Mouse (Mus musculus) MEL (cell line): ENCODE results near the gene Nek2. TPM values are rescaled to one million over a fixed set of nuclear protein-coding genes. Genes with fewer than 3 reads are reported as not detected.

Source experiments
- DNase-seq: peaks from one replicate; pipeline ENCODE4 v3.0.0; 2011; ENCODE audit warnings: low read depth, low spot score
- H3K27ac ChIP-seq: 2 replicates; pipeline ENCODE4 v1.5.1; 2012; ENCODE audit warnings: low read depth, mild to moderate bottlenecking, control low read depth, low read length, moderate library complexity; ENCODE audit not compliant: control insufficient read depth
- H3K27me3 ChIP-seq, 2 experiments: fragments of 150-350 bp in 1 of 2; sonication (generic) in 1 of 2; 2 replicates each; pipeline ENCODE4 v1.6.1; 2012; ENCODE audit warnings: low read length in 2 of 2, mild to moderate bottlenecking in 2 of 2, improper control_type of control experiment in 1 of 2, moderate library complexity in 1 of 2; ENCODE audit not compliant: insufficient read depth in 2 of 2, control insufficient read depth in 1 of 2
- H3K36me3 ChIP-seq, 2 experiments: 2 replicates each; pipeline ENCODE4 v1.6.1; 2012 to 2014; ENCODE audit warnings: low read length in 2 of 2, improper control_type of control experiment in 1 of 2, inconsistent platforms in 1 of 2, mild to moderate bottlenecking in 1 of 2; ENCODE audit not compliant: insufficient read depth in 2 of 2, control insufficient read depth in 1 of 2
- H3K4me1 ChIP-seq, 2 experiments: fragments of 150-350 bp in 1 of 2; sonication (generic) in 1 of 2; 2 replicates each; pipeline ENCODE4 v1.6.1; 2012; ENCODE audit warnings: low read length in 2 of 2, improper control_type of control experiment in 1 of 2, mild to moderate bottlenecking in 1 of 2; ENCODE audit not compliant: insufficient read depth in 2 of 2, control insufficient read depth in 1 of 2
- H3K4me3 ChIP-seq, 2 experiments: fragments of 150-350 bp in 1 of 2; sonication (generic) in 1 of 2; 2 replicates each; pipeline ENCODE4 v1.5.1; 2012; ENCODE audit warnings: low read depth in 2 of 2, low read length in 2 of 2, mild to moderate bottlenecking in 2 of 2, moderate library complexity in 2 of 2, control low read depth in 1 of 2, improper control_type of control experiment in 1 of 2; ENCODE audit not compliant: control insufficient read depth in 1 of 2, insufficient read depth in 1 of 2
- H3K79me2 ChIP-seq: 2 replicates; pipeline ENCODE4 v1.6.1; 2012; ENCODE audit warnings: mild to moderate bottlenecking, low read length, moderate library complexity; ENCODE audit not compliant: control insufficient read depth, poor library complexity, insufficient read depth
- H3K9ac ChIP-seq: 2 replicates; pipeline ENCODE4 v1.6.1; 2012; ENCODE audit warnings: low read depth, mild to moderate bottlenecking, control low read depth, low read length, moderate library complexity; ENCODE audit not compliant: control insufficient read depth, poor library complexity, severe bottlenecking
- H3K9me3 ChIP-seq: fragments of 150-350 bp; sonication (generic); replicated peaks from 2 replicates; pipeline ENCODE4 v1.6.1; 2012; ENCODE audit warnings: mild to moderate bottlenecking, low read length, improper control_type of control experiment, moderate library complexity; ENCODE audit not compliant: insufficient read depth
- CHD1 ChIP-seq: IDR thresholded peaks from 2 replicates; pipeline ENCODE4 v1.6.1; 2012; ENCODE audit warnings: low read depth, mild to moderate bottlenecking, inconsistent platforms, low read length, improper control_type of control experiment
- CHD2 ChIP-seq: IDR thresholded peaks from 2 replicates; pipeline ENCODE4 v1.6.1; 2011; ENCODE audit warnings: low read length, improper control_type of control experiment
- CTCF ChIP-seq, 3 experiments: IDR thresholded peaks in 2 of 3; conservative IDR thresholded peaks in 1 of 3; 2 replicates each; pipeline ENCODE4 v1.5.1; 2011 to 2012; ENCODE audit warnings: low read length in 3 of 3, low read depth in 2 of 3, mild to moderate bottlenecking in 2 of 3, improper control_type of control experiment in 1 of 3, inconsistent platforms in 1 of 3, mixed read lengths in 1 of 3, moderate library complexity in 1 of 3; ENCODE audit not compliant: control insufficient read depth in 1 of 3, insufficient read depth in 1 of 3, poor library complexity in 1 of 3, severe bottlenecking in 1 of 3
- ELF1 ChIP-seq: IDR thresholded peaks from 2 replicates; pipeline ENCODE4 v1.6.1; 2014; ENCODE audit warnings: low read depth, mild to moderate bottlenecking, inconsistent platforms, low read length, improper control_type of control experiment, moderate library complexity
- EP300 ChIP-seq, 2 experiments: IDR thresholded peaks; 2 replicates each; pipeline ENCODE4 v1.6.1; 2011; ENCODE audit warnings: improper control_type of control experiment in 2 of 2, low read length in 2 of 2, low read depth in 1 of 2, mild to moderate bottlenecking in 1 of 2
- ETS1 ChIP-seq: IDR thresholded peaks from 2 replicates; pipeline ENCODE4 v1.6.1; 2012; ENCODE audit warnings: low read depth, mild to moderate bottlenecking, inconsistent platforms, low read length, improper control_type of control experiment, moderate library complexity
- GABPA ChIP-seq: IDR thresholded peaks from 2 replicates; pipeline ENCODE4 v1.6.1; 2012; ENCODE audit warnings: low read depth, mild to moderate bottlenecking, inconsistent platforms, low read length, improper control_type of control experiment, moderate library complexity
- HCFC1 ChIP-seq: IDR thresholded peaks from 2 replicates; pipeline ENCODE4 v1.6.1; 2012; ENCODE audit warnings: low read depth, mild to moderate bottlenecking, inconsistent platforms, low read length, improper control_type of control experiment, moderate library complexity
- JUND ChIP-seq: IDR thresholded peaks from 2 replicates; pipeline ENCODE4 v1.6.1; 2011; ENCODE audit warnings: low read depth, mild to moderate bottlenecking, improper control_type of control experiment, low read length
- KAT2A ChIP-seq: conservative IDR thresholded peaks from 2 replicates; pipeline ENCODE4 v1.6.1; 2012; ENCODE audit warnings: low read depth, low read length, improper control_type of control experiment, inconsistent platforms
- MAFK ChIP-seq: IDR thresholded peaks from 2 replicates; pipeline ENCODE4 v1.6.1; 2011; ENCODE audit warnings: low read depth, mild to moderate bottlenecking, low read length, improper control_type of control experiment, borderline replicate concordance
- MEF2A ChIP-seq: IDR thresholded peaks from 2 replicates; pipeline ENCODE4 v1.6.1; 2014; ENCODE audit warnings: low read depth, mild to moderate bottlenecking, inconsistent platforms, low read length, improper control_type of control experiment; ENCODE audit not compliant: poor library complexity, insufficient replicate concordance, severe bottlenecking; ENCODE audit errors: extremely low read depth
- MXI1 ChIP-seq: IDR thresholded peaks from 2 replicates; pipeline ENCODE4 v1.6.1; 2011; ENCODE audit warnings: mild to moderate bottlenecking, low read depth, low read length, improper control_type of control experiment
- NRF1 ChIP-seq: IDR thresholded peaks from 2 replicates; pipeline ENCODE4 v1.6.1; 2014; ENCODE audit warnings: low read depth, mild to moderate bottlenecking, inconsistent platforms, low read length, improper control_type of control experiment, moderate library complexity; ENCODE audit not compliant: poor library complexity, insufficient read depth, severe bottlenecking
- POLR2A ChIP-seq, 2 experiments: IDR thresholded peaks; 2 replicates each; pipeline ENCODE4 v1.6.1; 2011 to 2012; ENCODE audit warnings: low read length in 2 of 2, mild to moderate bottlenecking in 2 of 2, control low read depth in 1 of 2, improper control_type of control experiment in 1 of 2, low read depth in 1 of 2, moderate library complexity in 1 of 2; ENCODE audit not compliant: control insufficient read depth in 1 of 2, insufficient read depth in 1 of 2, poor library complexity in 1 of 2
- POLR2AphosphoS2 ChIP-seq: IDR thresholded peaks from 2 replicates; pipeline ENCODE4 v1.6.1; 2011; ENCODE audit warnings: low read length, improper control_type of control experiment
- TBP ChIP-seq: IDR thresholded peaks from 2 replicates; pipeline ENCODE4 v1.8.0; 2011; ENCODE audit warnings: low read depth, low read length, improper control_type of control experiment
- TCF12 ChIP-seq: IDR thresholded peaks from 2 replicates; pipeline ENCODE4 v1.6.1; 2014; ENCODE audit warnings: low read depth, mild to moderate bottlenecking, inconsistent platforms, low read length, improper control_type of control experiment, moderate library complexity
- UBTF ChIP-seq: IDR thresholded peaks from 2 replicates; pipeline ENCODE4 v1.6.1; 2012; ENCODE audit warnings: low read depth, mild to moderate bottlenecking, inconsistent platforms, low read length, improper control_type of control experiment, moderate library complexity, borderline replicate concordance; ENCODE audit not compliant: insufficient read depth
- USF1 ChIP-seq: IDR thresholded peaks from 2 replicates; pipeline ENCODE4 v1.6.1; 2014; ENCODE audit warnings: low read depth, mild to moderate bottlenecking, inconsistent platforms, low read length, improper control_type of control experiment, moderate library complexity
- ZKSCAN1 ChIP-seq: IDR thresholded peaks from 2 replicates; pipeline ENCODE4 v1.6.1; 2012; ENCODE audit warnings: low read depth, mild to moderate bottlenecking, inconsistent platforms, low read length, improper control_type of control experiment, moderate library complexity
- ZMIZ1 ChIP-seq: IDR thresholded peaks from 2 replicates; pipeline ENCODE4 v1.6.1; 2012; ENCODE audit warnings: low read depth, mild to moderate bottlenecking, inconsistent platforms, low read length, improper control_type of control experiment, moderate library complexity
- ZNF384 ChIP-seq: IDR thresholded peaks from 2 replicates; pipeline ENCODE4 v1.6.1; 2012; ENCODE audit warnings: low read depth, mild to moderate bottlenecking, inconsistent platforms, low read length, improper control_type of control experiment
- polyA plus RNA-seq, 2 experiments: library from polyadenylated mRNA; stranded (reverse) in 1 of 2; unstranded in 1 of 2; fragments of >175 nt in 1 of 2; fragments of >200 nt in 1 of 2; gene quantifications; 2 replicates each; pipeline versions ENCODE4 v1.2.1 to v1.2.4; 2012; ENCODE audit warnings: low replicate concordance in 2 of 2, low read depth in 1 of 2; ENCODE audit not compliant: insufficient read length in 2 of 2, insufficient read depth in 1 of 2, missing spikeins in 1 of 2
- total RNA-seq: library from RNA; depleted of rRNA; stranded (reverse); fragments of 300-350 nt; gene quantifications from 2 replicates; pipeline ENCODE4 v1.2.3, GENCODE M21; 2012

The Nek2 gene
- total and polyA plus RNA-seq, 3 experiments = 34.9 to 56.5 TPM; not detected in 1

DNA sequence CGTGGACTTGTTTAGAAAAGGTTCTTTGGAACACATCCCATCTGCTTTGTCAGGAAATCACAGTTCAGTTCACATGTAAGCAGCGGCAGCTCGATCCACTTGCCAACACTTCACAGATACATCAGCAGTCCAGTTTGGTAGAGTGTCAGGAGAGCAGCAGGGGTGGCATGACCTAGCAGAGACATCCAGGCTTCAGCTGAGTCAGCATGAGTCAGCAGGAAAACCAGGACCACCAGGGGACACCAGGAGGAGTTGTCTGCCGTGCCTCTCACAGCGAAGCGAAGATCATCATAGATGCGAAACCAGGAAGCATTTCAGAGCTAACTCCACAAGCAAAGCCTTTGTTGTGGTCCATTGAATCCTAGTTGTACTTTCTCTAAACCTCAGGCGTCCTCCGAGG lies 32.2 kb downstream of the Nek2 start:
- Histone ChIP-seq H3K79me2 (no peaks in the 10 kb centered on the region), H3K27me3 (no peaks in the 10 kb centered on the region), H3K27ac (peak overlapping the region; percentile 12; the same call in 1 of the 2 replicates)
- TF ChIP-seq EP300 (IDR thresholded peaks at IDR 0.05; ENCODE audit: low read depth in 1 of 2, low read length in 2 of 2) (peak in 1 of 2 experiments; percentile 6; a peak in 1 of 4 replicates), ELF1 (no peak), ZMIZ1 (no peak), GABPA (peak; percentile 94), MAFK (peak; percentile 70), ETS1 (no peak)
- TF ChIP-seq, all 39 proteins: peak for 3
- Histone ChIP-seq H3K4me3 (no peak overlapping the region), H3K9me3 (no peaks in the 10 kb centered on the region), H3K4me1 (peaks cover 16 to 40% of the 10 kb centered on the region in 2 experiments), H3K9ac (no peak overlapping the region), H3K36me3 (peaks cover 0 to 24% of the 10 kb centered on the region in 2 experiments; a peak in 2 of 4 replicates)
- peak; percentile 42 for DNase-seq

DNA sequence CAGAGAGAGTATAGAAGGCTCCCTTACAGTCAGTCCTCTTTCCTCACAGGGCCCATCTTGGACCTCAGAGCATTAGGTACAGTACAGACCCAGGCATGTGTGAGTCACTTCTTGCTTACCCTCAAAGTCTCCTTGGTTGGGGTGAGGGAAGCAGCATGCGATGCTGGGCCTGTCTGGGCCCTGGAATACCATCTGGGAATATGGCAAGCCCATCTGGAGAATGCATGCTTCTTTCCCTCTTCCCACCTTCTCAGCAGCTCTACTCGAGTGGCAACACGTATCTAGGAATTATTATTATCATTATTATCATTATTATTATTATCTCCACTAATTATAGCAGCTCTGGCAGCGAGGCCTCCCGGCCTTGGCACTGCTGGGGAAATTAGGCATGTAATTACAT lies 33.5 kb downstream of the Nek2 start:
- no peaks in the 10 kb centered on the region for H3K79me2 ChIP-seq
- TF ChIP-seq KAT2A (no peak), MXI1 (no peak), JUND (no peak), POLR2A (IDR thresholded peaks at IDR 0.05; ENCODE audit: control insufficient read depth in 1 of 2, insufficient read depth in 1 of 2, low read depth in 1 of 2, low read length in 2 of 2, poor library complexity in 1 of 2) (no peak), MEF2A (no peak), POLR2AphosphoS2 (no peak), TCF12 (no peak), HCFC1 (no peak), UBTF (no peak), TBP (no peak), CHD2 (no peak), ZNF384 (no peak), CHD1 (no peak), NRF1 (no peak), CTCF (IDR thresholded peaks at IDR 0.05 in 2 of 3, conservative IDR thresholded peaks at IDR 0.05 in 1 of 3; ENCODE audit: control insufficient read depth in 1 of 3, insufficient read depth in 1 of 3, low read depth in 2 of 3, low read length in 3 of 3, poor library complexity in 1 of 3, severe bottlenecking in 1 of 3) (no peak), USF1 (no peak), ZKSCAN1 (no peak)
- H3K9me3 ChIP-seq = no peaks in the 10 kb centered on the region
- peak overlapping the region; percentile 34 for H3K9ac ChIP-seq
- H3K36me3 ChIP-seq = peaks cover 0 to 28% of the 10 kb centered on the region in 2 experiments; a peak in 2 of 4 replicates
- no peaks in the 10 kb centered on the region for H3K27me3 ChIP-seq
- no peak overlapping the region for H3K4me3 ChIP-seq
- H3K4me1 ChIP-seq = peaks cover 16 to 45% of the 10 kb centered on the region in 2 experiments
- peak overlapping the region; percentile 87 for H3K27ac ChIP-seq
- DNase-seq = no peak
